Mouse (Mus musculus): ENCODE results near the gene Palld.

The Palld gene

GRCm38 (mm10) chr8:61588336-61588735 is 314.2 kb downstream of the Palld start:
- DNase-seq (ENCODE audit: low spot score in 2 of 2): no peak

- no peak for DNase-seq (ENCODE audit: low spot score in 2 of 2)
Measured at GRCm38 (mm10) chr8:61587731-61588130, 314.8 kb downstream of the Palld start.

- DNase-seq (ENCODE audit: low spot score in 2 of 2): no peak
Measured at GRCm38 (mm10) chr8:61586529-61586928, 316.0 kb downstream of the Palld start.

GRCm38 (mm10) chr8:61585746-61586145 is 316.7 kb downstream of the Palld start:
- no peak for DNase-seq (ENCODE audit: low spot score in 2 of 2)

- no peak for DNase-seq (ENCODE audit: low spot score in 2 of 2)
Measured at GRCm38 (mm10) chr8:61584714-61585383, 317.6 kb downstream of the Palld start.

GRCm38 (mm10) chr8:61582547-61582946 is 319.9 kb downstream of the Palld start:
- no peak for DNase-seq (ENCODE audit: low spot score in 2 of 2)

DNA sequence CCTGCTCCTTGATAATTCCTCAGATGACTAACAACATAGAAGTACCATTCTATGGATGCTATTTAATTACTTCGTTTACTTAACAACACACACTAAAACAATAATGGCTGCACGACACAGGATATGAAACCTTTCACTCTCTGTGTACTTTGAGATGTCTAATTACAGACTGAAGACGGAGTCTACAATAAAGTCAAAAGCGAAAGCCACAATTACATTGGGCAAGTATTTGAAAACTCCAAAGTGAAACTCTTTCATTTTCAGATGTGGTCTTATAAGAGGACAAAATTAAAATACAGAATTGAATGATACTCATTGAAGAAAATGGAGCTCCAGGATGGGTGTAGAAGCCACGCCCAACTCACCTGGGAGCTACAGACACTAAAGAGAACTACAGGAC is 321.2 kb downstream of the Palld start:
- no peak for DNase-seq (ENCODE audit: low spot score in 2 of 2)

DNA sequence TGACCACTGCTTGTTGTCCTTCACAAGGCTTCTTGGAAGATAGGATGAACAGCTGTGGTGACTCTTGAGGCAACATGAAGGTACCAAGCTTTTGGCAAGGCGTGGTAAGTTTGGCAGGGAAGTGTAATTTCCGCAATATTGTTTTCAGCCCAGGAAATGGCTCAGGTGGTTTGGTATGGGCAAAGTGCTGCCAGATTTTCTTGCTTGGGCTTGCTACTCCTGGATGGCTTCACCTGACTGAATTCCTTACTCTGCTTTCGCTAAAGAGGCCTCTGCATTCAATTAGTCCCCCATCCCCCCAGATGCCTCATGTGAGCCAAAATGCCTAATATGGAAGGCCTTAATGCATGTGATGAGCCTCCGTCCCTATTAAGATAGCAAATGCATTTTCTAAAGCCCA is 322.7 kb downstream of the Palld start:
- DNase-seq (ENCODE audit: low spot score in 2 of 2): no peak

GRCm38 (mm10) chr8:61578754-61579153 is 323.7 kb downstream of the Palld start:
- DNase-seq (ENCODE audit: low spot score in 2 of 2): no peak

DNA sequence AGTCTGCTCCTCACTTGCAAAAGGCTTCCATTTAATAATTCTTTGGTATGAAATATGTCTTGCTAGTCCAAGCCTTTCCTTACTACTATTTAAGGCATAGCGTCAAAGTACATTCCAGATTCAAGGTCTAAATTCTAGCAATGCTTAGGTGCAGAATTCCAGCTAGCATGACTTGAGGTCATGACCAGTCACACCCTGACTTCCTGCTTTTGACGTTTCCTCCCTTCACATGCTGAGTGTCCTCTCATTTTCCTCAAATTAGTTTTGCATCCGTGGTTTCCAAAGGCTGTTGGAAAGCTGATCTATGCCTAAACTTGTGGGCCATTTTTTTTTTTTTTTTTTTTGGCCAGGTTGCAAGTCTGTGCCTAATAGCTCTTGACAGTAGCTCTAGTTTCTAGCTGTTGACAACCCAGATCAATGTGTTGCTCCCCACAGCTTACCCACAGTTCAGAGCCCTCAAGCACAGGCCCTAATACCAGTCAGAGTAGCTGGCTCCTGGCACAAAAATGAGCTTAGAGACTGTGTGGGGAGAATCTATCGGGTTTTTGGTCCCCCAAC is 327.3 kb downstream of the Palld start:
- DNase-seq (ENCODE audit: low spot score in 2 of 2): no peak

DNA sequence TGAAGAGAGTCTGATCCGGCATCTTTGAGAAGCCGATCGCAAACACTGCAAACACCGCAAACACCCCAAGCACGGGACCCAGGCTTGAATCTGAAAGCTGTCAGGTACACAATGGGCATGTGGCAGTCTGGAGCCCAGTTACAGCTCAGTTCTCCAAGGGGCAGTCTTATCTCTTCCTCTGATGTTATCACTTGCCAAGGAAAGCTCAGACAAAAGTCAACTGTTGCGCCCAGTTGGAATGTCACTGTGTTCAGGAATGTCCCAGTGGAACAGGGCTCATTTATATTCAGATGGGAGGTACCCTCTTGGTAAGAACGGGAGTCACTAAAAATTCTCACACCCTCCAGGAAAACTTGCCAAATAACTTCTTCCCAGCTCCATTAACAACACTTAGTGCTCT is 328.0 kb downstream of the Palld start:
- DNase-seq (ENCODE audit: low spot score in 2 of 2): no peak

DNA sequence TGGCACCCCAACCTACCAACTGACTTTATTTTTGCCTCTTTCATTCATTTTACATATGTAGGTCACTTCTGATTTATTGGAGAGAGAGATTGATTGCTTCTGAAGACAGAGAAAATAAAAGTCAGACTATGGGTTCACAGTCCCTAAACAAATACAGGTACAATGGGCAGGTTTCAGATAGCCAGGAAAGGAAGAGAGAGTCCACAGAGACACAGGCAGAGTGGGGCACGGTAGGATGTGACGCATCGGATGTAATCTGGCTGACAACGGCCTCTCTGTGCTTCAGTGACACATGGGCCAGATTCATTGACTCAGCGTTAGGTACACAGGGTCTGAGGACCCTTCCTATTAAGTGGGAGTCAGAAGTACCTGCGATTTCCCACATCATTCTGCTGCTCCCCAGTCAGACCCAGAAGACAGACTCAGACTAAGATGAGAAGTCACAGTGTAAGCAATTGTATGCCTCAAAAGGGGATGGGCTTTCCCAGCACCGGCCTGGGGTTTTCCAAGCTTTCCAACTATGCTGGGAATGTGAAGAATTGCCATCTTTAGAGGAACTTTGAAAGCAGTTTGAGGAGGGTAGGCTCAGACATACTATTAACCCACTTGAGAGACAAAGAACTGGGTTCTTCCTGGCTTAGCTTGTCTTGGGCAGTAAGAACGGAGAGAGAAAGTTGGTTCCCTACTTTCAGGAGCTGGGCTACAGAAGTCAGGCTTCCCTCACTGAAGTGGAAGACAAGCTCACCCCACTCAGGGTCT is 329.1 kb downstream of the Palld start:
- DNase-seq (ENCODE audit: low spot score in 2 of 2): no peak

GRCm38 (mm10) chr8:61572697-61573096 is 329.8 kb downstream of the Palld start:
- no peak for DNase-seq (ENCODE audit: low spot score in 2 of 2)

GRCm38 (mm10) chr8:61570637-61571036 is 331.9 kb downstream of the Palld start:
- no peak for DNase-seq (ENCODE audit: low spot score in 2 of 2)

DNA sequence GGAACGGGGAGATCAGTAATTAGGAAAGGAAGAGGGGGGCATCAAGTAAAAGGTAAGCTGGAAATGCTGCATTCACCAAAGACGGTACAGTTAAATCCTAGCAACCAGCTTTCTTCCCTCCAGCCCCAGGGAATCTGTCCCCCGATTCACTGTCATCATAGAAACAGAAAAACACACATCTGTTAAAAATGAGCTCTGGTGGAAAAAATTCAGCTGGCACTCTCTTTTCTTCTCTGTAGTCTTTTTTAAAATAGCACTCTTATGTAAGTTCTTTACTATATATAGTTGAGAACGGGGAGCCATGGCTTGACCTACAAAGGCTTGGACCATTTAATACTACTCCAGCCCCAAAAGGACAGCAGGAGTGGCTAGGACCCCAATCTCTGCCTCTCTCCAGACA is 332.8 kb downstream of the Palld start:
- DNase-seq (ENCODE audit: low spot score in 2 of 2): no peak

DNA sequence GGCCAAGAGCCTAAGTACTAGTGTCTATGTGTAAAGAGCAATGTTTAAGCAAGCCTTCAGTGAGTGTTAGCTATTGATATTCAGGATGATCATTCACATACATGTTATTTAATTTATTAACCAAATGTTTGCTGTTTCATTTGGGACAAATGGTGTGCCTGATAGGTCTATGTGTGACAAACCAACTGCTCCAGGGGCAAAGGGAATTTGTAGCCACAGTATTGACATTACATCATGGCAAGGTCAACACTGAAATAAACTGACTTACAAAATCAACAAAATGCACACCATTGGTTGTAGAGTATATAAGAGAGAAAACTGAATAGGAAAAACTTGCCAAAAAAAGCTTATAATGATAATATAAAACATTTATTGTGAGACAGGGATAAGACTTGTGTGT is 333.3 kb downstream of the Palld start:
- no peak for DNase-seq (ENCODE audit: low spot score in 2 of 2)

DNA sequence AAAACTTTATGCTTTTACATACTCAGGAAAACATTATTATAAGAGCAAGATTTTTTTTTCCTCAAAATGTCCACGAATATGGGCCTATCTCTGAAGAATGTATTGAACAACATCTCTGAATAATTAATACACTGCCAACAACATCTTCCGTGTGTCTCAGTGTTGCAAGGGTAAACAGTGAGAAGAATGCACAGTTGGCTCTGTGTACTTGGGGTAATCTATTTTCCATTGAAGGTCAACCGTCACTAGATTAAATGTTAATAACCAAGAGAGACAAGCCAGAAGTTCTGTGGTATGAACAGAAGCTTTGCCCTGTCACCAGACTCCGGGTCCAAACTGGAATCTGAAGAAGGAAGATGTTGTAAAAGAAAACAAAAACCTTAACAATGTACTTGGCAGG is 339.1 kb downstream of the Palld start:
- no peak for DNase-seq (ENCODE audit: low spot score in 2 of 2)

GRCm38 (mm10) chr8:61562626-61563025 is 339.9 kb downstream of the Palld start:
- DNase-seq (ENCODE audit: low spot score in 2 of 2): no peak

GRCm38 (mm10) chr8:61561220-61561619 is 341.3 kb downstream of the Palld start:
- DNase-seq (ENCODE audit: low spot score in 2 of 2): no peak

DNA sequence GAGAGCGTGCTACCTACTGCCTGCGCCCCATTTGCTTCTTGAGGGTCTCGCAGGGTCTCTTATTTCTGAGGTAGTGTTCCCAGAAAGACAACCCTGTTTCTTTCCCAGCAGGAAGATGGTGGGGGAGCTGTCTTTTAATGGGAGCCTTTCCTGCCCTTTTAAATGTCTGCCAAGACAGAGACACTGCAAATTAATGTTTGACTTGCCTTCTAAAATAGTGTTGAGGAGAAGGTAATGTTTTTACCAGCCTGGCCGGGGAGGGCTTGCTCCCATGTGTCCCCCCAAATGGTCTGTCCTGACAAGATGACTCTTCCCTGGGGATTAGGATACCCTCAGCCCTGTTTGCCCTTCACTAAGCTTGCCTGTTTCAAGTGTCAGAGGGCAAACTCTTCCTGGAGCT is 342.5 kb downstream of the Palld start:
- no peak for DNase-seq (ENCODE audit: low spot score in 2 of 2)

- DNase-seq (ENCODE audit: low spot score in 2 of 2): no peak
Measured at GRCm38 (mm10) chr8:61559450-61559849, 343.0 kb downstream of the Palld start.

DNA sequence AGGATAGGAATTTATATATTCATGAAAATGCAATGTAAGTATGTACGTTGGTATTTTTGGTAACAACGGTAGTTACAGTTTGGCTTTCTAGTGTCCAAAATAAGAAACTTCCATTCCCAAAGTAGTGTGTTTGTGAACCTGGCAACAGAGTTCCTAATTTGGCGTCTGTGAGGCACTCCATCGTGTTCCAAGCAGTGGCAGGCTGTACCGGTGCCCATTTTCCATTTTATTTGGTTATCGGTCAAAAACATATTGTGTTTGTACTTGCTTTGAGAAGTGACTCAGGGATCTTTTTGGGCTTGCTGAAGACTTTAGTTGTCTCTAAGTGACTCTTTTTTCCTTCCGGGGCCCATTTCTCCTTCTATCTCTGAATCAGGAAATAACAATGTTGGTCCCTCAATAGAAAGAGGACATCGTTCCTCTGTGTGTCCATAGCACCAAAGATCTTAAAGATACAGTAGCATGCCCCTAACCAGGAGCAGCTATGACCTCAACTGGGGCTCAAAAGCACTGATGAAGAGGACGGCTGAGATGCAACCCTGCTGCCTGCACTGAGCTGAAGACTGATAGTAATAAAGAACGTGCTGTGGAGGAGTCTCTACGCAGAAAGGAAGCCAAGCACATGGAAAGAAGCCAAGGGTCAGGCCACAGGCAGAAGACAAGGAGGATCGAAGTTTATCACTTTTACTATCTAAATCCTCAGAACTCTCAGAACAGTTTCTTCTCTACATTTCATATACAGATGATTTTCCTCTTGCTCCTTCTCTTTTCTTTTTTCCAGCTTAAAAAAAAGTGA is 344.2 kb downstream of the Palld start:
- no peak for DNase-seq (ENCODE audit: low spot score in 2 of 2)

All from urinary bladder, adult 18-20 months (tissue).